Comparison of ENCODE assay signal across 8 mouse cellular contexts in the genomic region with DNA sequence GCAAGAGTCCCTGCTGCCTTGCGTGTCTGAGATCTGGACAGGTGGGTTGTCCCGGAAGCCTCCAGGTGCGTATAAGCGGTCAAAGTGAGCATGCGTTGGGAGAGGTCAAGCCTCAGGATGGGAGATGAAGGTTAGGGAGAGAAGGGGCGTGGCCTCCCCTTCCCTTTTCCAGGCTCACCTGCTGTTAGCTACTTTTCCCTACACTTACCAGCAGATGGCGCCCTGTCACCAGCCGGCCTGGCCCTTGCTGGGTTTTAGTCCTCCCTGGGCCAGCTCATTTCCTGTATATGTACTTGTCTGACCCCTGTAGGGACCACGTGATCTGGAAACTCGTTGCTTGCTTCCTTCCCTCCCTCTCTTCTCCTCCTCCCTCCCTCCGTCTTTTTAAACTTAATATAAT. TPM values are rescaled to one million over a fixed set of nuclear protein-coding genes. Genes with fewer than 3 reads are reported as not detected.
DNase-seq lines count a peak whose midpoint lies in the region; ATAC-seq and TF ChIP-seq lines count a peak whose summit lies in the region.

No protein-coding gene starts in this region.

- DNase-seq in WW6 (ENCODE audit: low read depth, low spot score): peak; percentile 74
- DNase-seq in cerebellum, postnatal 4 days (ENCODE audit: low spot score in 2 of 2): peak; percentile 63 to 80
- DNase-seq in gastrocnemius, adult 2 months: peak; percentile 86
- peak; percentile 85 for DNase-seq in hindbrain, postnatal 0 days (ENCODE audit: low spot score)
- peak; percentile 83 for DNase-seq in left cerebral cortex, adult 18-20 months (ENCODE audit: low spot score in 2 of 2)
- peak; percentile 39 to 59 for DNase-seq in right cerebral cortex, postnatal 36 days (ENCODE audit: low spot score in 2 of 2)
- peak; percentile 72 to 83 for DNase-seq in urinary bladder, postnatal 4 days (ENCODE audit: low spot score in 2 of 2)

- 0 out of 2 replicates have a peak, but pooled peaks cover 4% of the 10 kb centered on the region for H3K4me1 ChIP-seq in hindbrain, postnatal 0 days (ENCODE audit: insufficient read depth, low read length)

- no peaks in the 10 kb centered on the region for H3K9me3 ChIP-seq in hindbrain, postnatal 0 days (ENCODE audit: low read length)

- H3K9ac ChIP-seq in hindbrain, postnatal 0 days (replicated peaks; ENCODE audit: low read length): no peak overlapping the region

- peak; percentile 73 for ATAC-seq in hindbrain, postnatal 0 days
- ATAC-seq in megakaryocyte progenitor cell, adult 5-6 weeks (replicated peaks; ENCODE audit: poor library complexity): peak; percentile 88

- WGBS in hindbrain, postnatal 0 days: 13% methylated on average over 11 of the region's 11 CpGs

- no peak overlapping the region for H3K4me3 ChIP-seq in gastrocnemius, adult 2 months
- no peak overlapping the region for H3K4me3 ChIP-seq in hindbrain, postnatal 0 days (ENCODE audit: low read length)

- H3K4me2 ChIP-seq in hindbrain, postnatal 0 days (ENCODE audit: low read depth, low read length): no peak overlapping the region

- no peaks in the 10 kb centered on the region for H3K36me3 ChIP-seq in hindbrain, postnatal 0 days (ENCODE audit: insufficient read depth, low read length)

- no peak overlapping the region for H3K27ac ChIP-seq in gastrocnemius, adult 2 months
- no peak overlapping the region for H3K27ac ChIP-seq in hindbrain, postnatal 0 days

- TF ChIP-seq CTCF in gastrocnemius, adult 2 months (IDR thresholded peaks at IDR 0.05): peak; percentile 91
- TF ChIP-seq CTCF in hindbrain, postnatal 0 days (IDR thresholded peaks at IDR 0.05; ENCODE audit: low read depth): peak; percentile 96

- intact Hi-C loops in gastrocnemius, adult 2 months (cut with DNase I): loop anchor here (5.0 kb wide), 2 partner anchors 40 to 165 kb away; no protein-coding TSS in a partner anchor

- H3K27me3 ChIP-seq in hindbrain, postnatal 0 days (ENCODE audit: insufficient read depth, low read length): no peaks in the 10 kb centered on the region

RNA-seq across cellular contexts. Expression of a gene that starts 16.4 kb away (rescaled TPM):
- 100 to 1,000 TPM; 133 to 164 TPM for total RNA-seq in gastrocnemius, adult 2 months (2021)
- total RNA-seq in hindbrain, postnatal 0 days (2014; rRNA removed): 13.5 and 19.6 TPM in 2 replicates
- 9.7 and 10.2 TPM in 2 replicates for polyA plus RNA-seq in hindbrain, postnatal 0 days (2015; fragmentation: Nextera tagmentation; extraction: Ambion mirVana)
- total RNA-seq in left cerebral cortex, adult 18-20 months (2021): 10 to 100 TPM; 18.7 to 21.7 TPM
- 5.6 and 6.1 TPM in 2 replicates for total RNA-seq in megakaryocyte progenitor cell, adult 5-6 weeks (2015)
- 6.0 and 7.4 TPM in 2 replicates for total RNA-seq in megakaryocyte progenitor cell, adult 5-6 weeks (2017)

RNA-seq across cellular contexts. Expression of a gene that starts 39.6 kb away (rescaled TPM):
- total RNA-seq in gastrocnemius, adult 2 months (2021): 100 to 1,000 TPM; 117 to 161 TPM
- total RNA-seq in hindbrain, postnatal 0 days (2014; rRNA removed): 16.1 and 16.2 TPM in 2 replicates
- 34.9 and 35.9 TPM in 2 replicates for polyA plus RNA-seq in hindbrain, postnatal 0 days (2015; fragmentation: Nextera tagmentation; extraction: Ambion mirVana)
- total RNA-seq in left cerebral cortex, adult 18-20 months (2021): 10 to 100 TPM; 49.2 to 53.4 TPM
- 154 TPM in 2 replicates for total RNA-seq in megakaryocyte progenitor cell, adult 5-6 weeks (2015)
- 11.2 and 12.1 TPM in 2 replicates for total RNA-seq in megakaryocyte progenitor cell, adult 5-6 weeks (2017)
